Mouse (Mus musculus): Measurements from ENCODE around the gene Zp3. TPM values are rescaled to one million over a fixed set of nuclear protein-coding genes. Genes with fewer than 3 reads are reported as not detected.
A peak's percentile ranks its signal among the peaks of the same experiment; 100 is the strongest.

Zp3 gene
- polyA plus RNA-seq, 1 experiment from 2014 or later = not detected

- Histone ChIP-seq H3K9me3 (no peaks in the 10 kb centered on the region), H3K27ac (0 out of 2 replicates have a peak overlapping the region, but pooled peaks have one; percentile 50), H3K9ac (replicated peaks) (no peak overlapping the region), H3K27me3 (no peaks in the 10 kb centered on the region), H3K4me3 (replicated peaks) (no peak overlapping the region), H3K4me1 (replicated peaks) (peaks cover 10% of the 10 kb centered on the region), H3K36me3 (no peaks in the 10 kb centered on the region), H3K4me2 (no peak overlapping the region)
- WGBS = 73% methylated on average over 5 of the region's 5 CpGs
- ATAC-seq (ENCODE audit: insufficient number of reproducible peaks, insufficient read depth, low FRiP score, low TSS enrichment, low read depth) = no peak
Observed at GRCm38 (mm10) chr5:135946621-135947020, 33.3 kb upstream of the Zp3 start.

GRCm38 (mm10) chr5:135950710-135951412 lies 29.0 kb upstream of the Zp3 start:
- ATAC-seq (ENCODE audit: insufficient number of reproducible peaks, insufficient read depth, low FRiP score, low TSS enrichment, low read depth) = no peak
- Histone ChIP-seq H3K4me1 (replicated peaks) (peaks cover 8% of the 10 kb centered on the region), H3K4me2 (no peak overlapping the region), H3K9ac (replicated peaks) (no peak overlapping the region), H3K27ac (no peak overlapping the region), H3K36me3 (no peaks in the 10 kb centered on the region), H3K27me3 (no peaks in the 10 kb centered on the region), H3K9me3 (no peaks in the 10 kb centered on the region), H3K4me3 (replicated peaks) (no peak overlapping the region)
- 80% methylated on average over 11 of the region's 11 CpGs for WGBS

GRCm38 (mm10) chr5:135951660-135952059 lies 28.2 kb upstream of the Zp3 start:
- H3K27ac ChIP-seq = no peak overlapping the region
- ATAC-seq (ENCODE audit: insufficient number of reproducible peaks, insufficient read depth, low FRiP score, low TSS enrichment, low read depth) = no peak

GRCm38 (mm10) chr5:135952830-135953229 lies 27.1 kb upstream of the Zp3 start:
- Histone ChIP-seq H3K4me3 (replicated peaks) (no peak overlapping the region), H3K4me2 (no peak overlapping the region), H3K27me3 (no peaks in the 10 kb centered on the region), H3K36me3 (no peaks in the 10 kb centered on the region), H3K4me1 (replicated peaks) (peaks cover 6% of the 10 kb centered on the region), H3K9ac (replicated peaks) (no peak overlapping the region), H3K9me3 (no peaks in the 10 kb centered on the region), H3K27ac (no peak overlapping the region)
- no peak for ATAC-seq (ENCODE audit: insufficient number of reproducible peaks, insufficient read depth, low FRiP score, low TSS enrichment, low read depth)
- 90% methylated on average over 2 of the region's 2 CpGs for whole genome bisulfite sequencing

More at GRCm38 (mm10) chr5:135951660-135952059, 28.2 kb upstream of the Zp3 start:
- no peaks in the 10 kb centered on the region for H3K27me3 ChIP-seq
- H3K4me1 ChIP-seq (replicated peaks) = peaks cover 1% of the 10 kb centered on the region; the same call in 1 of the 2 replicates
- no peak overlapping the region for H3K4me2 ChIP-seq
- no peaks in the 10 kb centered on the region for H3K36me3 ChIP-seq
- H3K9ac ChIP-seq (replicated peaks) = no peak overlapping the region
- H3K4me3 ChIP-seq (replicated peaks) = no peak overlapping the region
- 78% methylated on average over 2 of the region's 2 CpGs for WGBS
- no peaks in the 10 kb centered on the region for H3K9me3 ChIP-seq

- Histone ChIP-seq H3K9me3 (no peaks in the 10 kb centered on the region), H3K36me3 (no peaks in the 10 kb centered on the region), H3K27me3 (no peaks in the 10 kb centered on the region), H3K9ac (replicated peaks) (no peak overlapping the region), H3K4me3 (replicated peaks) (no peak overlapping the region), H3K4me2 (peak overlapping the region; percentile 51), H3K27ac (peak overlapping the region; percentile 93), H3K4me1 (replicated peaks) (peaks cover 10% of the 10 kb centered on the region)
- 86% methylated on average over 9 of the region's 9 CpGs for WGBS
- no peak for ATAC-seq (ENCODE audit: insufficient number of reproducible peaks, insufficient read depth, low FRiP score, low TSS enrichment, low read depth)
Observed at GRCm38 (mm10) chr5:135956300-135957206, 23.3 kb upstream of the Zp3 start.

- H3K27ac ChIP-seq = peak overlapping the region; percentile 93
- H3K9me3 ChIP-seq = no peaks in the 10 kb centered on the region
- H3K27me3 ChIP-seq = no peaks in the 10 kb centered on the region
- 9% methylated on average over 28 of the region's 28 CpGs for WGBS
- H3K4me3 ChIP-seq (replicated peaks) = peak overlapping the region; percentile 35
- peak overlapping the region; percentile 51 for H3K4me2 ChIP-seq
- H3K4me1 ChIP-seq (replicated peaks) = peaks cover 15% of the 10 kb centered on the region
- no peak overlapping the region for H3K9ac ChIP-seq (replicated peaks)
- no peaks in the 10 kb centered on the region for H3K36me3 ChIP-seq
- ATAC-seq (ENCODE audit: insufficient number of reproducible peaks, insufficient read depth, low FRiP score, low TSS enrichment, low read depth) = peak; percentile 83
Observed at GRCm38 (mm10) chr5:135957207-135957974, 22.5 kb upstream of the Zp3 start.

GRCm38 (mm10) chr5:135958367-135958766 lies 21.5 kb upstream of the Zp3 start:
- Histone ChIP-seq H3K27ac (peak overlapping the region; percentile 93; the same call in 1 of the 2 replicates), H3K9me3 (no peaks in the 10 kb centered on the region), H3K4me3 (replicated peaks) (no peak overlapping the region), H3K27me3 (no peaks in the 10 kb centered on the region), H3K9ac (replicated peaks) (no peak overlapping the region), H3K36me3 (no peaks in the 10 kb centered on the region), H3K4me1 (replicated peaks) (peaks cover 19% of the 10 kb centered on the region), H3K4me2 (peak overlapping the region; percentile 51)
- ATAC-seq (ENCODE audit: insufficient number of reproducible peaks, insufficient read depth, low FRiP score, low TSS enrichment, low read depth) = no peak
- WGBS = 84% methylated on average over 4 of the region's 4 CpGs

GRCm38 (mm10) chr5:135959911-135960310 lies 20.0 kb upstream of the Zp3 start:
- no peak overlapping the region for H3K9ac ChIP-seq (replicated peaks)
- H3K27me3 ChIP-seq = no peaks in the 10 kb centered on the region
- 91% methylated on average over 7 of the region's 7 CpGs for WGBS
- H3K4me3 ChIP-seq (replicated peaks) = no peak overlapping the region
- no peaks in the 10 kb centered on the region for H3K9me3 ChIP-seq
- H3K27ac ChIP-seq = no peak overlapping the region
- H3K4me1 ChIP-seq (replicated peaks) = peaks cover 20% of the 10 kb centered on the region
- no peak overlapping the region for H3K4me2 ChIP-seq
- H3K36me3 ChIP-seq = no peaks in the 10 kb centered on the region
- ATAC-seq (ENCODE audit: insufficient number of reproducible peaks, insufficient read depth, low FRiP score, low TSS enrichment, low read depth) = no peak

GRCm38 (mm10) chr5:135960909-135961635 lies 18.8 kb upstream of the Zp3 start:
- Histone ChIP-seq H3K36me3 (no peaks in the 10 kb centered on the region), H3K9me3 (no peaks in the 10 kb centered on the region), H3K27ac (peak overlapping the region; percentile 97), H3K4me1 (replicated peaks) (peaks cover 27% of the 10 kb centered on the region), H3K4me3 (replicated peaks) (no peak overlapping the region), H3K27me3 (peaks cover 9% of the 10 kb centered on the region; the same call in 1 of the 2 replicates), H3K4me2 (peak overlapping the region; percentile 94), H3K9ac (replicated peaks) (no peak overlapping the region)
- ATAC-seq (ENCODE audit: insufficient number of reproducible peaks, insufficient read depth, low FRiP score, low TSS enrichment, low read depth) = no peak
- WGBS = 94% methylated on average over 15 of the region's 15 CpGs

GRCm38 (mm10) chr5:135962125-135962491 lies 17.8 kb upstream of the Zp3 start:
- Histone ChIP-seq H3K4me2 (peak overlapping the region; percentile 94), H3K27ac (peak overlapping the region; percentile 97), H3K27me3 (peaks cover 9% of the 10 kb centered on the region; the same call in 1 of the 2 replicates), H3K4me1 (replicated peaks) (peaks cover 21% of the 10 kb centered on the region), H3K9ac (replicated peaks) (peak overlapping the region; percentile 40; the same call in 1 of the 2 replicates), H3K36me3 (no peaks in the 10 kb centered on the region), H3K4me3 (replicated peaks) (peak overlapping the region; percentile 58), H3K9me3 (no peaks in the 10 kb centered on the region)
- no peak for ATAC-seq (ENCODE audit: insufficient number of reproducible peaks, insufficient read depth, low FRiP score, low TSS enrichment, low read depth)
- WGBS = under 1% methylated on average over 11 of the region's 11 CpGs

Measured in limb, embryonic 12.5 days (tissue).